Mouse (Mus musculus) mesoderm, embryonic 11.5 days (tissue): ENCODE results near the gene Endou.
"Not testable (repeated sequence)": the region's sequence is repeated elsewhere in the genome, so short reads cannot be mapped to it uniquely, and the experiment has no call there.

Experiments
- DNase-seq: peaks from one replicate; pipeline ENCODE4 v3.0.0-alpha.2; 2012; ENCODE audit warnings: low read depth, low spot score

Endou gene

DNA sequence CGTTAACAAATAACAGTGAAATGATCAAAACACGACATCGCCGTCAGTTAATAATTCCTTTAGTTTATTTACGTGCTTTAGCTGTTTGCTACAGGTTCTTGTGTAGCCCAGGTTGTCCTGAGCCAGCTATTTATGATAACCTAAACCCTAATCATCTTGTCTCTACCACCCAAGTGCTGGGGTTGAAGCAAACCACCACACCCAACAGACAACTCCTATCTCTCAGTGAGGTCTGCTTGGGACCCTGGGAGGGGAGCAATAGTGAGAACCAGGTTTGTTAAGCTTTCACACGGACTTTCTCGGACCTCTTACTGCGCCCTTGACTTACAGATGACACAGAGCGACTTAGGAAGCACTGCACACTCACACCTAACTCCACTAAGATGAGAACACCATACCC is 47.0 kb downstream of the Endou start:
- DNase-seq = no peak

DNA sequence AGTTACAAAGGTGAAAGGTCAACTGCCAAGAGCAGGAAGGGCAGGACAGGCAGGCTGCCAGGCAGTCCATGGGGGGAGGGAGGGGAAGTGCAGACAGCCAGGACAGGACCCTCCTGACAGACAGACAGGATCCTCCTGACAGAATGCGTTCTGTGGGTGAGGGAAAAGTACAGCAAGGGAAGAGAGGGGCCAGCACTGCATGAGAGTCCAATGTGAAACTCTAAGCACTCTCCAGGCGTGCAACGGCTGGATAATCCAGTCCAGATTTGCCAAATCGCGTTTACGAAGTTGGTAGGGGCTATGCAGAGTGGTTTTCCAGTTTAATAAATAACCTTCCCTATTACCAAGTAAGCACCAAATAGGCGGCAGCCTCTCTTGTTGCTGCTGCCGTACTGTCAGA is 49.1 kb downstream of the Endou start:
- DNase-seq = no peak

DNA sequence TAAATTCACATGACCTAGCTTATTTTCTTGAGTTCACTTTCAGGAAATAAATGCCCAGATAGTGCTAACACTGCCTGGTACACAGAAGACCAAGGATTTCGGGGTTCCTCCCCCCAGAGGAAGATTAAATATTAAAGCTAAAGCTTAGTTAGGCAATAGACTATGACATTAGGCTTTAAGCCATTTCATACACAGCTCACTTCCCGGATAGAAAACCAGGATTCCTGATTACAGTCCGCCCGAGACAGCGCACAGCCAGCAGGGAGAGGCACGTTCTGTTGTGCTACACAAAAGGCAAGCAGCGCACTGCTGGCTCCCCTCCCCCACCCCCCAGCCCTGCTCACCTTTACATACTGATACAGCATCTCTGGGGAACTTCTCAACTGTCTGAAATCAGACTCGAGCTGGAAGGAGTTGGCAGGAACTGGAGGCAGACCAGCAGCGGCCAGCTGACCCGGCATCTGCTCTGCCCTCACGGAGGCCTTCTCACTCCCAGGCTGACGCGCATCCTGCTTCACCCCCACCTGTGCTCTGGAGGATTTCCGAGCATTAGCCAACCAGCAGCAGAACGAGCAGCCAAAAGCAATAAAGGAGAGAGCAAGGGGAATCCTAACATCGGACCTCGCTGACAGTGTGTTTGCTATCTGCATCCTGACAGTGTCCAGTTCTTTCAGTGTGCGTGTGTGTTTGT is 51.0 kb downstream of the Endou start:
- DNase-seq = no peak

DNA sequence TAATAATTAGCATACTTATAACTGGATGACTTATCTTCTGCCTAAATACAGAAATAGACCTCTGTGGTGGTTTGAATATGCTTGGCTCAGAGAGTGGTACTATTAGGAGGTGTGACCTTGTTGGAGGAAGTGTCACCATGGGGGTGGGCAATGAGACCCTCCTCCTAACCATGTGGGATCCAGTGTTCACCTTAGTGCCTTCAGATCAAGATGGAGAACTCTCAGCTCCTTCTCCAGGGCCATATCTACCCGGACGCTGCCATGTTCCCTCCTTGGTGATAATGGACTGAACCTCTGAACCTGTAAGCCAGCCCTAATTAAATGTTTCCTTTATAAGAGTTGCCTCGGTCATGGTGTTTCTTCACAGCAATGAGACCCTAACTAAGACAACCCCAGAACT is 53.8 kb downstream of the Endou start:
- DNase-seq = no peak

DNA sequence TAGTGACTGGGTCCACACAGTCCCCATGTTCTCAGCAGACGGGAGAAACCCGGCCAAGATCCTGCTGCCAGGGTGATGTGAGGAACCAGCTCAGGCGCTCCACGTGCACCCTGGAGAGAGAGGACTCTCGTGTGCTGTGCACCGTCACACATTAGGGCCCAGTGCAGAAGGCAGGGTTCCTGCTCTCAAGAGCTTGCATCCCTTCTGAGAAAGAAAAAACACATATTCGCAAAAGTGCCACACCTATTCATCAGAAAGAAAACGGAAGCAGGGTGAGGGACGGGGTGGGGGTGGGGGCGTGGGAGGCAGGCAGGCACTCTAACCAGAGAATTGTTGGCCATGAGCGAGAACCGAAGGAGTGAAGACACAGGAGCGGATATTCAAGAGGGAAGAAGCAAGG is 55.2 kb downstream of the Endou start:
- DNase-seq = no peak

DNA sequence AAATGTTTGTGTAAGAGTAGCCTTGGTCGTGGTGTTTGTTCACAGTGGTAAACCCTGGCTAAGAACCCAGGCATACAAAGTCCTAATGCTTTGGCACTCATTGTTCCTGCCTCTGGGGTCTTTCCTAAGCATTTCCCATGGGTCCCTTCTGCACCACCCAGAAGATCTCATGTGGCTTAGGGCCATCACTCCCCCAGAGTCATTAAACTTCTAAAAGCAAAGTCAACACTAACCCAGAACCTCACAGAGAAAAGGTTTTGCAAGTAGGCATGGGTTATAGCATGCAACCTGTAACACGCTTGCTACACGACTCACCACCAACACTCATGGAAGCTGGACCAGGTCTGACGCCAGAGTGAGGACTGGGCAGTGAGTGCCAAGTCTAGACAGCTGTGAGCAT is 56.7 kb downstream of the Endou start:
- no peak for DNase-seq

DNA sequence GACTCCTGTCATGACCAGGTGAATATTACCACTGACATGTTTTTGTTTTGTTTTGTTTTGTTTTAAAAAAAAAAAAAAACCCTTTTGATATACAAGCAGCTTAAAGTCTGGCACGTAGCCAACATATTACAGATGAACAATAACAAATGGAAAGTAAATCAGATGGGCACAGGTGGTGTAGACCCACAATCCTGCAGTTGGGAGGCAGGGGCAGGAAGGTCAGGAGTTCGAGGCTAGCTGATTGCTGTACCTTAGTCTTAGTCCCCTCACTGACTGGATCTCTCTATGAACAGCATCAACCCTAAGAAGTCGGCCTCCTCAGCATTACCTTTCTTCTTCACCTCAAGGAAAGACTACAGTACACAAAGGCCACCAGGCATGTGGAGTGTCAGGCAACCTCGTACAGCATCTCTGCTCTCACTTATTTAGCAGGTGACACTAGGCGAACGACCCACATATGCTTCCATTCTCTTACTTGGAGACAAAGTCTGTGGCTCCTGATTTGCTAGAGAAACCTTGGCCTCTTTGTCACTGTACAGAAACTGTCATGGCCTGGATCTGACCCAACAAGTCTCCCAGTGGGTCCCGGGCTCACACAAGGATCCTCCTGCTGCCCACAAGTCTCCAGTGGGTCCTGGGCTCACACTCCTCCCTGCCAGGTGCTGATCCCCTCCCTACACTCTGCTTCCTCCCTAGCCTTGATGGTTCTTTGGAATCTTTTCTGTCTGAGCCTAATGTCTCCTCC is 57.7 kb downstream of the Endou start:
- DNase-seq = no peak

DNA sequence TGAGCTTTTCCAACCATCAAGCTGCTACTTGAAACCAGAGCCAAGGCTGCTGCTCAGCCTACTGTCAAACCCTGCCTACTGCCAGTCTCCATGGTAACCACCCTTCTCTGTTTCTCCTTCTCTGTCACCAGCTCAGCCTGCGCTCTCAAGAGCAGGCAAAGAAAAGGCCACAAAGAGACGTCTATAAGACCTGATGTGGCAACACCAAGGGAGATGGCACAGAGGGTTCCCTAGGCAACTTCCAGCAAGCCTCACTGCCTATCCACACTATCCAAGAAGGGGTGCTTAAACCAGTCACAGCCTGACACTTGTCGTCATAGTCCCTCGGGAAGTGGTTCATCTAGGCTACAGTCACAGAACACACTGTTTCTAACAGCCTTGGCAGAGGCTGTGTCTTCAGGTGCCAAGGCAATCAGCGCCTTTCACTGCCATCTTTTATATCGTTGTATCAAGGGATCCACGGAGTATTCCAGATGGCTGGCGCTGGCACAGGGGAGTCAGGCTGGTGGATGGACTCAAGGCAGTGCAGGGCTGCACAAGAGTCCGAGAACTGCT is 58.9 kb downstream of the Endou start:
- DNase-seq = peak; percentile 30

DNA sequence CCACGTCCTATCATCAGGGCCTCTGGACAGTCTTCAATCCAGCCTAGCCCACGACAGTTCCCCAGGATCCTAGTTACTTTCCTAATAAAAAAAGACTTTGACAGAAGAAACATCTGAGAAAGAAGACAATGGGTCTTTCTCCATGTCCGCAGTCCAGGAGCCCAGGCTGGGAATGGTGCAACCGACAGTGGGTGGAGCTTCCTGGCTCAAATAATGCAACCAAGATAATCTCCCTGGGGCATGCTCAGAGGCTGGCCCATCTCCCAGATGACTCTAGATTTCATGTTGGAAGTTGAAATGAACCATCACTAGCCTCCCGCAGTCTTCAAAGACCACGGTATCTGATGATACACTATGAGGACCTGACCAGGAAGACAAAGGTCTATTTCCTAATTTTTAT is 60.6 kb downstream of the Endou start:
- DNase-seq = no peak

DNA sequence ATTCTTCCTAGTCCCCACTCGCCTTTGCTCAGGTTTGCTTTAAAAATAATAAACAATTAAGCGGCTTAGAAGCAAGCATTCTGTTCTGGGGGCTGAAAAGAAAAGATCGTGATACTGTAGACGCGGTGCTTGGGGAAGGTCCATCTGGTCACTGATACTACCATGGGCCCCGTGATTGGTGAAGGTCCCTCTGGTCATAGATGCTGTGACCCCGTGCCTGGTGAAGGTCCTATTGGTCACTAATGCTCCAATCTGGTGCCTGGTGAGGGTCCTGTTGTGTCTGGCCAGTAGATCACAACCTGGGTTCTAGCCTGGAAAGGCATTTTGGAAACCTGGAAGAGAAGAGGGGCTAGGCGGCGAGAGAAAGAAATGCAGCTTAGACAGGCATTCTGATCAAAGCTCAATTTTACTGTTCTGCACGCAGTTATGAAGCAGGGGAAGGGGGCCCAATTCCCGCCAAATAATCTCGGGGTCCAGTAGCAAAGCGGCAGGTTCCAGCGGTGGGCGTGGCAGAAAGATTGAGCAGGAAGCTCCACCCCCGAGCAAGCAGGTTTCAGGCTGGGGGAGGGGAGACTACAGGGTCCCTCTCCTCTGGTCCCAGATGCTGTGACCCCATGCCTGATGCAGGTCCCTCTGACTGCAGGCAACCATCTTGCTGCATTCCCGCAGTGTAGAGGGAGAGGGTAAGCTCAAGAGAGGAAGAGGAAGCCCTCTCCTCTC is 62.8 kb downstream of the Endou start:
- not testable (repeated sequence) for DNase-seq

DNA sequence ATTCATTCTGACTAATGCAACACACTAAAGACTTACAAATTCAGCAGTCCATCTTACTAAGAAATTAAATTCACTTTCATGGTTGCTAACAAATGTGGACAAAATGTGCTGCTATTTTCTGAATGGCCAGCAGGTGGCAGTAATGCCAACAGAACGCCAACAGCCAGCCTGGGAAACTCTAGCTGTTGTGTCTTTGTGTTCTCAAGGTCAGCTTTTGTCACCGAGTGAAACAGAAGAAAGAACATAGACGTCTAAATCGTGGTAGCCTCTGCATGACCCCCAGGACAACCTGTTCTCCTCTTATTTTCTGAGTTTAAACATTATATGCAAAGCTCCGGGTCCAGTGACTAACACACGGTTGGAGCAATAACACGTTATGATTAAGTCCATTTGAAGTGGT is 63.7 kb downstream of the Endou start:
- peak; percentile 84 for DNase-seq

DNA sequence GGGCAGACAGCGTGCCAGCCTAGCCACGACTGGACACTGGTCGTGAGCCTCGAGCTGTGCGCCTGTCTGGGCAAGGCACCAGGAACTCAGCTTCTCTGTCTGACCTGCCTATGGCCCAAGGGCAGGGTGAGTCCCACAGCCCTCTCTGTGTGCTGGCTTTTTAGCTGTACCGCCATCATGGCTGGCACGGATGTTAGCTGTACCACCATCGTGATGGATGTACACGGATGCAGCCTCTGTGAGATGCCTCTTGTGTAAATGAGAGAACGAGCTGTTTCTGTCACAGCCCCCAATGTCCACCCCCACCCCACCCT is 64.7 kb downstream of the Endou start:
- no peak for DNase-seq

DNA sequence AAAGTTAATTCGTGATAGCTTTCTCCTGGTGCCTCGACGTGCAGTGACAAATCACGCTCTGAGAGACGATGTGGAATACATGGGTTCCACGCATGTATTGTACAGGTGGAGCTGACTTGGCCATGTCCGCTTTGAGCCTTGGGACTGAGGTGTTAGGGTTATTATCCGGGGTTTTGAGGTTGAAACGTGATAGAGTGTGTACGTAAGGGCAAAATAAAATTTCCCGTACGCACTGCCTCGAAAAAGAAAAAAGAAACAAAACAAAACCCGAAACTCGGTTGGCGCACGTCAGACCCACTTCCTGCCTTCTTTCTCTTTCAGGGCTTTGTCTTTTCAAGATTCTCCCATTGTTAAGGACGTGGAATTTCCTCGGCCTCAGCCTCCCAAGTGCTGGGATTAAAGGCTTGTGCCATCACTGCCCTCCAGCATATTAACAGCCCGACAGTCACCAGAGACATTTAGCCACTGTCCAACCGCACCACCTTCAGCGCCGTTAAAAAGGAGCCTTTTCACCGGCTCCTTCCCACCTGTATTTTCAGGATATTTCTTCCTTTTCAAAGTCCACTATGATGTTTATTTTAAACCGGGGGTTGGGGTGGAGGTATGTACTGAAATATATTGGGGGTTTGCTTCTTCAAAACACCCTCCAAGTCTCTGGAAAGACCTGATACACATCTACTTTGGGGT is 65.2 kb downstream of the Endou start:
- DNase-seq = no peak

DNA sequence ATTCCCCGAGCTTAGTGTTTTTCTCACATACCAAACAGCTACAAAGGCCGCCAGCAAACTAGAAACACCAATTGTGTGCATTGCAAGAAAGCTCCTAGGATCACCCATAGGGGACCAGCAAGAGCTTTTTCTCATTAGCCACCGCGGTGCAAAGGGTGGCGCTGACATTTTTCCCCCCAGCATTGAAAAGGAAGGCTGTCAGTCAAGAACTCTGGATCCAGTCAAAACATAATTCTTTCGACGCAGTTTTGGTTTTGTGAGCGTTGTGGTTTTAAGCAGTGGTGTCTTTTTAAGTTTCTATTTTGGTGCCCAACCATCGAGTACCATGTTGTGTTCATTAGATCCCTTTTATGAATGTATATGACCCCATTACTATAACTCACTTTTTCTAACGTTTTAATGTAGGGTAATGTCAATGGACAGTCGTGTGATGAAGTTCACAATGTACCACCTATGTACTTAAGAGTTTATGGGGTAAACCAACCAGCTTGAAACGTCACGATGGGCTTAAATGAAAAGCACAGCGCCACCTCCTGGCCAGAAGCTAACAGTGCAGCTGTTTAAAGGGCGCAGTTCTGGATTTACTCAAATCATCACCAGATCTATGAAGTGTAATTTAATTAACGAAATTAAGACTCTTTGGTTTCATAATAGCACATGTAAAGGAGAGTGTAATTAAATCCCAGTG is 66.0 kb downstream of the Endou start:
- peak; percentile 37 for DNase-seq

DNA sequence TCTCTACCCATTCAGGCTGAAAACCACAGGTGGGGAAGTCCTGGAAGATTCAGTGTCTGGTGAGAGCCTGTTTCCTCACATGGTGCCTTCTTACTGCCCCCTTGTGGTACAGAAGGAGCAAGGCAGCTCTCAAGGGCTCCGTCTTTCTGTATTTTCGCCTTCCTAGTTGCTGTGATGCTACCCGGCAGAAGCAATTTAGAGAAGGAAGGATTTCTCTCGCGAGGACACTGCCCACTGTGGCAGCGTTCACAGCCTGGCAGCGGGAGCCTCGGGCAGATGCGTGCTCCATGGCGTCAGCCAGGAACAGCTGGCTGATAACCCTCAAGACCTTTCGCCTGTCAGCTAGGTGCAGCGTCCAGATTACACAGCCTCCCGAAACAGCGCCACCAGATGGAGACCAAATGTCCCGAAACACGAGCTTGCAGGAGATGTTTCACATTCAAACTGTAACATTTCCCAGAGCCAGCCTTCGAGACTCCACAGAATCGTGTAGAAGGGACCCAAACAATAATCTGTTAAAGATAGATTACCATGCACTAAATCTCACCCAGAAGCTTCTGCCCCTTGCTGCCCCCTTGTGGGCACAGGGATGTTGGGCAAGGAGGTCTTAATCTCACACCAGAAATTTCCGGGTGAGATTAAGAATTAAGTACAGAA is 67.3 kb downstream of the Endou start:
- DNase-seq = peak; percentile 84
